ENCODE assay signal across 17 mouse cellular contexts in genomic region chr19:56443445-56443844, GRCm38 (mm10). TPM values are rescaled to one million over a fixed set of nuclear protein-coding genes. Genes with fewer than 3 reads are reported as not detected.
"Had no signal": no experiment of that assay in that cellular context is flagged by ENCODE, and none has a peak within 500 bp of the region (broad histone marks: within the 10 kb centered on the region; RNA-seq: fewer than 3 reads in every experiment).

No protein-coding gene starts in this region.

- H3K9me3 ChIP-seq: limb, embryonic 10.5 days; liver, embryonic 15.5 days; midbrain, embryonic 15.5 days; neural tube, embryonic 12.5 days had no signal

- H3K4me1 ChIP-seq: megakaryocyte, embryonic 14.5 days; midbrain, embryonic 15.5 days; neural tube, embryonic 12.5 days had no signal

- H3K4me3 ChIP-seq: layer of hippocampus, adult 2 months; limb, embryonic 10.5 days; liver, embryonic 15.5 days; megakaryocyte, embryonic 14.5 days; midbrain, embryonic 15.5 days; neural tube, embryonic 12.5 days had no signal

- ATAC-seq: inflammation-experienced regulatory T-cells, adult 6 months; lung, postnatal 0 days; midbrain, embryonic 15.5 days had no signal

- DNase-seq: kidney, adult 18-20 months; kidney, postnatal 10 days; kidney, postnatal 4 days; lung, adult 2 months; thymus, adult 2 months; thymus, postnatal 25 days had no signal

- H3K4me2 ChIP-seq: liver, embryonic 11.5 days; liver, embryonic 15.5 days; midbrain, embryonic 11.5 days; midbrain, embryonic 15.5 days; neural tube, embryonic 12.5 days had no signal

- H3K36me3 ChIP-seq: midbrain, embryonic 15.5 days; neural tube, embryonic 12.5 days had no signal

- H3K27me3 ChIP-seq: liver, embryonic 15.5 days; midbrain, embryonic 15.5 days; neural tube, embryonic 12.5 days had no signal

- H3K9ac ChIP-seq: liver, embryonic 15.5 days; midbrain, embryonic 15.5 days; neural tube, embryonic 12.5 days had no signal

- H3K27ac ChIP-seq: layer of hippocampus, adult 2 months; limb, embryonic 10.5 days; liver, embryonic 15.5 days; macrophage; midbrain, embryonic 15.5 days; neural tube, embryonic 12.5 days had no signal

RNA-seq across cellular contexts. Expression of gene Plekhs1, which starts 18.0 kb away (rescaled TPM):
- polyA plus RNA-seq: liver, embryonic 11.5 days; liver, embryonic 15.5 days; macrophage had no signal

RNA-seq across cellular contexts. Expression of gene Nrap, which starts 53.6 kb away (rescaled TPM):
- polyA plus RNA-seq: inflammation-experienced regulatory T-cells, adult 6 months had no signal
